Mouse (Mus musculus): ENCODE measurements around the gene Slc22a30.
"Not testable (repeated sequence)": the region's sequence is repeated elsewhere in the genome, so short reads cannot be mapped to it uniquely, and the experiment has no call there.

Slc22a30 gene

DNA sequence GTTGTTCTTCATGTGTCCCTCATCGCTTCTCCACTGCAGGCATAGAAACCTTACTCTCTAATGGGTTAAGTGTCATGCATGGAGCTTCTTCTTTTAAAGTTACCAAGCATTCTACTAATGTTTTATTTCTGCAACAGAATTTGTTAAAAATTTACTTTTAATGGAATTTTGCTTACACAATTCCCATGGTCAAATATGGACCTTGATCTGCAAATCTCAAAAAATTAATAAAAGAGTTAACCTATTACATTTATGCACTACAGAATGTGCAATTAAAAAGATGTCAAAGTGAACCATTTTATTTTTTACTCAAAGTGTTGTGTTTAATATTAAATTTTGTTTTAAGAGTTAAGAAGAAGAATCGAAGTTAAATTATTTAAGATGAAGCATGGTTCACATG lies at the start of gene Slc22a30:
Gene Slc22a30, minus strand, starts transcription at position 101 of the 400 bp plus-strand sequence.
- not testable (repeated sequence) for DNase-seq (ENCODE audit: extremely low spot score)

DNA sequence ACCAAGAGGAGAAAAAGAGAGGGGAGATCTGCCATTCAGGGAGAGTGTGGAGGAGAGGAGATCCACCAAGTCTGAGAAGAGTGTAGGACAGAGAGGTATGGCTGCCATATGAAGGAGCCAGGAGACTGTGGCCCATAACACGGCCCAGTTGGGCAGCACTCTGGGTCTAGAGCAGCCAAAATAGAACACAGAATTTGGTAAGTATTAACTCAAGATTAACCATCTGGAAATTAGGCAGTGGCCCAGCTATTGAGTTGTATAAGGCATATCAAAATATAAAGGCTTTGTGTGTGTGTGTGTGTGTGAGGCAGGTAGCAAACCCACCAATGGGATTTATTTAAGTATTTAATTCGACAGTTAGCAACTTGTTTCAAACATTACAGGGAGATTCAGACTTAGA lies 43.4 kb upstream of the Slc22a30 start:
- DNase-seq (ENCODE audit: extremely low spot score): no peak

DNA sequence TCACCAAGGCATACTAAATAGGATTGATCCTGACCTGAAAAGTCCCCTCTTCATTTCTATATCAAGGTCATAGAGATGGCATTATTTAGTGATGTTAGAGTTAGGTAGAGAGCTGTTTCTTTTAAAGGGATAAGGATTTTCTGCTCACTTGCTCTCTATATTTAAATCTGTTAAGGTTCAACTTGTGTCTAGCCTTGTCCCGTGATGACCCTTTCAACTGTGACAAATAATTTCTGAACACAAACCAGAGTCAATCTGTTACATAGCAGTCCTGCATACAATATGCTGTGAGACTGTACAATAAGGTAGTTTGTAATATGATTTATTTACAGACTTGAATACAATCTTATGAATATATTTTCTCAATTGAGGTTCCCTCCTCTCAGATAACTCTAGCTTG lies 42.6 kb upstream of the Slc22a30 start:
- no peak for DNase-seq (ENCODE audit: extremely low spot score)

DNA sequence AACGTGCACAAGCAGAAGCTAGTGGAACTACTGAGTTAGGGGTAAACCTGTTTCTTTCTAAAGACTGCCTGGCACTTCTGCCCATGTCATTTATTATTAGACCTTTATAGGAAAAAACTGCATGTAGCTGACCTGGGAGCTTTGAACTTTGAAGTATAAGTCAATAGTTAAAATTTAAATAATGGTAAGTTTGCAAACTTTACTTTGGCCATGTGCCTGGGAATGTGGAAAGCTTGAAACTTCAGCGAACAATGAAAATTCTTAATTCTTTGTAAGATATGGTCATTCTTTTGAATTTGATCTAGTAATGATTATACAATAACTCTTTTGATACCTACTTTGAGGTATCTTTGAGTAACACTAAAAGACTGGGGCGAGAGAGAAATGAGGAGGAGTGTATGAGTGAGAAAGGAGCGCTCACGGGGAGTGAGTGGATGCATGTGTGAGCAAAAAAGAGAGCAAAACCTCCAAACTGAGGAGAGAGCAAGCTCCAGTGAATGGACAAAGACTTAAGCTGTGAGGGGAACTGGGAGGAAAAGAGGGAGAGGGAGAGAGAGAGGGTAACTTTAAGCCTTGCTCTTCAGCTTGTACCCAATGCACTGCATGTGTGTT lies 26.2 kb upstream of the Slc22a30 start:
- no peak for DNase-seq (ENCODE audit: extremely low spot score)

DNA sequence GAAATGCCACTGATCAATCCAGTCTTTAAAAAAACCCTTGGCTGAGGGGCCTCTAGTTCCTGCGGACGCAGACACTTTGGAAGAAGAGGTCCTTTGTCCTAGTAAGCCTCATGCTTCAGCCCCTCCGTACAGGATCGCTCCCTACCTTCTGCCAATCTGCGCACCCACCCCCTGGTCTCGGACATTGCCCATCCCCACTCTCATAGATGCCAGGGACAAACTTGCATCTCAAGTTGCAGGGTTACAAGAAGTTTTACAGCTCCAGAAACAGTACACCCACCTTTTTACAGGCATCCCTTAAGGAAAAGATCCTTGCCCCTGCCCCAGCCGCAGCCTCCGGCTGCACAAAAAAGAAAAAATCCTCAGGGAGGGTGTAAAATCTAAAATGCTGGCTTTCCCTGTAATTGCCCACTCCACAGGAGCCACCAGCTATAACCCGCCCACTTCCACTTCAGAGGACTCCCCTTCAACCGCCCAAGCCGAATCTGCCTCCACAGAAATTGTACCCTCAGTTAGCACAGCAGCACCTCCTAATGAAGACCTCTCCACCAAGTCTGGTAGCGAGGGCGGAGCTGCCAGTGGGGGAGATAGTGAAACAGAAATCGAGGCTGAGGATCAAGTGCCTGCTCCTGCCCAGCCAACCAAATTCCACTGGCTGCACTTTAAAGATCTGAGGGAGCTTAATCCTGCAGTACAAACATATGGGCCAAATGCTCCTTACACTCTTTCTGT lies 2.5 kb upstream of the Slc22a30 start:
- DNase-seq (ENCODE audit: extremely low spot score): not testable (repeated sequence)
